Mouse (Mus musculus): ENCODE measurements around the gene Ntn5. TPM values are rescaled to one million over a fixed set of nuclear protein-coding genes. Genes with fewer than 3 reads are reported as not detected.

Gene Ntn5
- total and polyA plus RNA-seq, 3 experiments: 0.08 to 0.57 TPM; not detected in 1

GRCm38 (mm10) chr7:45741308-45741707, 57.5 kb downstream of the Ntn5 start:
- dilution Hi-C loops (cut with MboI; ENCODE audit: extremely low pct_ligation_motif_present, extremely low pct_unique_long_range_greater_than_20kb, low sequenced_read_pairs): no loop called here

GRCm38 (mm10) chr7:45741777-45742176, 58.0 kb downstream of the Ntn5 start:
- Histone ChIP-seq H3K4me2 (ENCODE audit: insufficient read depth, low read depth, poor library complexity, severe bottlenecking) (no peak overlapping the region), H3K4me1 (ENCODE audit: control insufficient read depth in 1 of 2, insufficient read depth in 2 of 2) (peaks cover 5 to 12% of the 10 kb centered on the region in 2 experiments), H3K27ac (ENCODE audit: insufficient read depth, low read depth) (no peak overlapping the region), H3K79me2 (replicated peaks; ENCODE audit: control insufficient read depth, extremely low read depth, insufficient read depth, poor library complexity, severe bottlenecking) (no peaks in the 10 kb centered on the region), H3K4me3 (replicated peaks in 1 of 3; ENCODE audit: low read depth in 2 of 3, low read length in 2 of 3, poor library complexity in 1 of 3) (no peak overlapping the region), H3K9ac (ENCODE audit: insufficient read depth, low read depth) (no peak overlapping the region), H3K36me3 (replicated peaks in 1 of 2; ENCODE audit: control insufficient read depth in 1 of 2, insufficient read depth in 1 of 2, low read length in 1 of 2) (no peaks in the 10 kb centered on the region), H3K27me3 (replicated peaks) (peaks cover 12% of the 10 kb centered on the region), H3K9me3 (replicated peaks; ENCODE audit: low read length) (peaks cover 4% of the 10 kb centered on the region)
- in situ Hi-C loops (cut with MboI; ENCODE audit: low pct_ligation_motif_present, low pct_unique_long_range_greater_than_20kb, low sequenced_read_pairs): loop anchor here (5.0 kb wide), 1 partner anchor 61 kb away; no protein-coding TSS in a partner anchor
- no peak for TF ChIP-seq ZNF384 (IDR thresholded peaks at IDR 0.05; ENCODE audit: low read depth, low read length)
- TF ChIP-seq MXI1 (IDR thresholded peaks at IDR 0.05; ENCODE audit: low read depth, low read length): no peak
- no peak for TF ChIP-seq MEF2A (IDR thresholded peaks at IDR 0.05; ENCODE audit: borderline replicate concordance, low read depth, low read length)
- no peak for DNase-seq (ENCODE audit: extremely low read depth)
- dilution Hi-C loops (cut with MboI; ENCODE audit: extremely low pct_ligation_motif_present, extremely low pct_unique_long_range_greater_than_20kb, low sequenced_read_pairs): no loop called here

More at GRCm38 (mm10) chr7:45741308-45741707, 57.5 kb downstream of the Ntn5 start:
- Histone ChIP-seq H3K36me3 (replicated peaks in 1 of 2; ENCODE audit: control insufficient read depth in 1 of 2, insufficient read depth in 1 of 2, low read length in 1 of 2) (no peaks in the 10 kb centered on the region), H3K4me1 (ENCODE audit: control insufficient read depth in 1 of 2, insufficient read depth in 2 of 2) (peaks cover 5 to 12% of the 10 kb centered on the region in 2 experiments), H3K9me3 (replicated peaks; ENCODE audit: low read length) (no peaks in the 10 kb centered on the region), H3K27ac (ENCODE audit: insufficient read depth, low read depth) (no peak overlapping the region), H3K4me2 (ENCODE audit: insufficient read depth, low read depth, poor library complexity, severe bottlenecking) (no peak overlapping the region), H3K79me2 (replicated peaks; ENCODE audit: control insufficient read depth, extremely low read depth, insufficient read depth, poor library complexity, severe bottlenecking) (no peaks in the 10 kb centered on the region), H3K9ac (ENCODE audit: insufficient read depth, low read depth) (no peak overlapping the region), H3K27me3 (replicated peaks) (peaks cover 10% of the 10 kb centered on the region), H3K4me3 (replicated peaks in 1 of 3; ENCODE audit: low read depth in 2 of 3, low read length in 2 of 3, poor library complexity in 1 of 3) (no peak overlapping the region)
- TF ChIP-seq RAD21 (IDR thresholded peaks at IDR 0.05; ENCODE audit: low read depth, low read length) (no peak), UBTF (IDR thresholded peaks at IDR 0.05; ENCODE audit: low read depth, low read length) (no peak), ZMIZ1 (IDR thresholded peaks at IDR 0.05; ENCODE audit: low read depth, low read length) (no peak), CTCF (conservative IDR thresholded peaks at IDR 0.05 in 1 of 2, IDR thresholded peaks at IDR 0.05 in 1 of 2; ENCODE audit: low read depth in 2 of 2, low read length in 2 of 2) (no peak), MEF2A (IDR thresholded peaks at IDR 0.05; ENCODE audit: borderline replicate concordance, low read depth, low read length) (no peak), TCF12 (IDR thresholded peaks at IDR 0.05; ENCODE audit: low read depth, low read length) (no peak), POLR2AphosphoS2 (IDR thresholded peaks at IDR 0.05; ENCODE audit: low read depth, low read length) (no peak), SIN3A (IDR thresholded peaks at IDR 0.05; ENCODE audit: low read length) (no peak), NELFE (IDR thresholded peaks at IDR 0.05; ENCODE audit: low read depth, low read length) (no peak), NRF1 (IDR thresholded peaks at IDR 0.05; ENCODE audit: low read depth, low read length) (no peak), GABPA (IDR thresholded peaks at IDR 0.05; ENCODE audit: insufficient replicate concordance, low read depth, low read length) (no peak), EP300 (IDR thresholded peaks at IDR 0.05; ENCODE audit: low read length) (no peak), E2F4 (IDR thresholded peaks at IDR 0.05; ENCODE audit: insufficient replicate concordance, low read depth, low read length) (no peak), SMC3 (IDR thresholded peaks at IDR 0.05; ENCODE audit: low read depth, low read length) (no peak), CHD2 (IDR thresholded peaks at IDR 0.05; ENCODE audit: low read length) (no peak), MYC (IDR thresholded peaks at IDR 0.05; ENCODE audit: low read depth, low read length) (no peak), BHLHE40 (IDR thresholded peaks at IDR 0.05; ENCODE audit: low read depth, low read length) (no peak), JUN (IDR thresholded peaks at IDR 0.05; ENCODE audit: insufficient read depth, low read depth, low read length) (no peak)
- in situ Hi-C loops (cut with MboI; ENCODE audit: low pct_ligation_motif_present, low pct_unique_long_range_greater_than_20kb, low sequenced_read_pairs): loop anchor here (5.0 kb wide), 1 partner anchor 61 kb away; no protein-coding TSS in a partner anchor
- no peak for DNase-seq (ENCODE audit: extremely low read depth)

All from CH12.LX (cell line).